In genomic region chr4:101146047-101146745, GRCm38 (mm10) we compare ENCODE assay signal across 8 mouse cellular contexts.
DNase-seq lines count a peak whose midpoint lies in the region; ATAC-seq and TF ChIP-seq lines count a peak whose summit lies in the region.

No protein-coding gene starts in this region.

- no peaks in the 10 kb centered on the region for H3K27me3 ChIP-seq in kidney, adult 2 months (replicated peaks; ENCODE audit: control insufficient read depth, insufficient read depth, low read length)
- no peaks in the 10 kb centered on the region for H3K27me3 ChIP-seq in midbrain, postnatal 0 days (ENCODE audit: insufficient read depth, low read length)

- peak; percentile 68 for TF ChIP-seq CTCF in kidney, adult 2 months (conservative IDR thresholded peaks at IDR 0.05; ENCODE audit: insufficient read depth, insufficient read length, low read depth, low read length)
- TF ChIP-seq CTCF in midbrain, postnatal 0 days (IDR thresholded peaks at IDR 0.05): peak; percentile 98

- no peak overlapping the region; the same call in 1 of the 2 replicates for H3K9ac ChIP-seq in midbrain, postnatal 0 days (replicated peaks; ENCODE audit: low read length, poor library complexity, severe bottlenecking)

- 30% methylated on average over 9 of the region's 9 CpGs for WGBS in kidney, adult 2 months
- WGBS in midbrain, postnatal 0 days: 19% methylated on average over 9 of the region's 9 CpGs

- no peaks in the 10 kb centered on the region for H3K4me1 ChIP-seq in kidney, adult 2 months (ENCODE audit: control insufficient read depth, insufficient read depth, low read length)
- no peaks in the 10 kb centered on the region for H3K4me1 ChIP-seq in midbrain, postnatal 0 days (ENCODE audit: insufficient read depth, low read length)

- no peaks in the 10 kb centered on the region for H3K9me3 ChIP-seq in midbrain, postnatal 0 days (ENCODE audit: low read length)

- no peak overlapping the region for H3K4me3 ChIP-seq in kidney, adult 2 months (ENCODE audit: insufficient read depth, low read depth, low read length)
- H3K4me3 ChIP-seq in midbrain, postnatal 0 days (ENCODE audit: low read depth, low read length): no peak overlapping the region

- ATAC-seq in midbrain, postnatal 0 days (ENCODE audit: low FRiP score): peak; percentile 82

- no peak for TF ChIP-seq POLR2A in kidney, adult 2 months (IDR thresholded peaks at IDR 0.05; ENCODE audit: low read depth, low read length)

- no peaks in the 10 kb centered on the region; the same call in 1 of the 2 replicates for H3K36me3 ChIP-seq in kidney, adult 2 months (ENCODE audit: control insufficient read depth, insufficient read depth, low read length)
- H3K36me3 ChIP-seq in midbrain, postnatal 0 days (ENCODE audit: insufficient read depth, low read length): peaks cover 6% of the 10 kb centered on the region; the same call in 1 of the 2 replicates

- peak; percentile 76 for DNase-seq in 416B (ENCODE audit: low read depth)
- DNase-seq in adrenal gland, adult 18-20 months (ENCODE audit: low spot score in 2 of 2): peak; percentile 49 to 57
- peak; percentile 90 for DNase-seq in embryo, embryonic 11 days
- DNase-seq in gastrocnemius, postnatal 25 days: peak; percentile 33
- peak; percentile 68 for DNase-seq in kidney, adult 2 months
- peak; percentile 94 for DNase-seq in left cerebral cortex, postnatal 4 days
- DNase-seq in midbrain, postnatal 0 days (ENCODE audit: low spot score): peak; percentile 96
- DNase-seq in spleen, postnatal 10 days (ENCODE audit: low spot score in 2 of 2): peak; percentile 40 to 70

- no peak overlapping the region for H3K27ac ChIP-seq in kidney, adult 2 months (ENCODE audit: insufficient read depth, low read depth, low read length)
- H3K27ac ChIP-seq in midbrain, postnatal 0 days (ENCODE audit: low read depth, low read length): no peak overlapping the region

- intact Hi-C loops in left cerebral cortex, postnatal 4 days (cut with DNase I): loop anchor here (5.0 to 10.0 kb wide), 3 partner anchors 149 to 421 kb away; partner anchors contain the start of gene Cachd1

- peak overlapping the region; percentile 32 for H3K4me2 ChIP-seq in midbrain, postnatal 0 days (ENCODE audit: low read depth, low read length, poor library complexity, severe bottlenecking)

Comparison
In these comparisons a context has a peak if more than half of its experiments do, and no peak if none do; other contexts are left out.
1. DNase-seq: peak in every context shown above with its lines; median percentile 96 in midbrain, postnatal 0 days; 94 in left cerebral cortex, postnatal 4 days; 90 in embryo, embryonic 11 days; 76 in 416B; 68 in kidney, adult 2 months; 55 in spleen, postnatal 10 days; 53 in adrenal gland, adult 18-20 months; 33 in gastrocnemius, postnatal 25 days.